Mouse (Mus musculus): ENCODE data around the gene Npas3. TPM values are rescaled to one million over a fixed set of nuclear protein-coding genes. Genes with fewer than 3 reads are reported as not detected.
A peak's percentile ranks its signal among the peaks of the same experiment; 100 is the strongest.

Gene Npas3
- polyA plus RNA-seq, 1 experiment from 2014 or later, result 7.8 TPM

DNA sequence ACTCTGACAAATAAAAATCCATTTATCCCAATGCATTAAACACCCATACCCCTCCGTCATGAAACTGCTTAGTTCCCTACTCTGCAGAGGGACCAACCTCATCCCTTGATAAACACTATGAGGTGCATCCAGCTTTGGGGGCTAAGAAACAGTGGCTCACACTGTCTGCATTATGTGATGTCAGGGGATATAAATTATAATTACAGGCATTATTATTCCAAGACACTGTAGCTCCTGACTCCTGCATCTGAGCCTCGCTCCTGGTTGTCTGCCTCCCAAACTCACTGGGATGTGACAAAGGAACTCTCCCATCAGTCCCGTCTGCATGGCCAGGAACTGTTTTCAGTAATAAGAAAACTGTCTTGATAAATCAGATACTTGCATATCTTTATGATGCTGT is 578.3 kb downstream of the Npas3 start:
- no peaks in the 10 kb centered on the region for H3K9me3 ChIP-seq
- 63% methylated on average over 3 of the region's 3 CpGs for WGBS
- H3K9ac ChIP-seq, result no peak overlapping the region
- peaks cover 24% of the 10 kb centered on the region for H3K4me1 ChIP-seq
- ATAC-seq (ENCODE audit: low FRiP score, low read depth), result no peak
- no peak overlapping the region for H3K27ac ChIP-seq
- no peak overlapping the region for H3K4me3 ChIP-seq
- no peak overlapping the region for H3K4me2 ChIP-seq (replicated peaks)
- H3K27me3 ChIP-seq, result no peaks in the 10 kb centered on the region
- H3K36me3 ChIP-seq, result no peaks in the 10 kb centered on the region

DNA sequence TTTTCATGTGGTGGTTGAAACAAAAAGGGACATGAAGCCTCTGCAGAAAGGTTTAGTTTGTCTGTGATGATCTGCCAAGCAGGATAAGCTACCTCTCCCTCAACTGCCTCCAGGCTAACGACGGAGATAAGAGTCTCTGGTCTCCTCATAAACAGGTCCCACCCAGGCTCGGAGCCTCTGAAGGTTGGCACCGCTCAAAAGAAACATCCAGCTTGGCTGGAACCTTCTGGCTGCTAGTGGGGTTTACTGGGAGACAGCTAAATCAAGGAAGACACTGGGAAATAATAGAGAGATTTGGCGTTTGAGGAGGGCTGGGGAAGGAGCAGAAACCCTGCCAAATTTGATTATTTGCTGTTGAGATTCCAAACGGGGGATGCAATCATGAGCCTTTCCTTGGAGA is 584.1 kb downstream of the Npas3 start:
- H3K4me3 ChIP-seq, result no peak overlapping the region
- 34% methylated on average over 6 of the region's 6 CpGs for WGBS
- H3K4me2 ChIP-seq (replicated peaks), result no peak overlapping the region
- no peak overlapping the region for H3K27ac ChIP-seq
- peaks cover 33% of the 10 kb centered on the region for H3K4me1 ChIP-seq
- H3K9ac ChIP-seq, result no peak overlapping the region
- no peak for ATAC-seq (ENCODE audit: low FRiP score, low read depth)
- H3K27me3 ChIP-seq, result no peaks in the 10 kb centered on the region
- H3K36me3 ChIP-seq, result no peaks in the 10 kb centered on the region
- H3K9me3 ChIP-seq, result no peaks in the 10 kb centered on the region

DNA sequence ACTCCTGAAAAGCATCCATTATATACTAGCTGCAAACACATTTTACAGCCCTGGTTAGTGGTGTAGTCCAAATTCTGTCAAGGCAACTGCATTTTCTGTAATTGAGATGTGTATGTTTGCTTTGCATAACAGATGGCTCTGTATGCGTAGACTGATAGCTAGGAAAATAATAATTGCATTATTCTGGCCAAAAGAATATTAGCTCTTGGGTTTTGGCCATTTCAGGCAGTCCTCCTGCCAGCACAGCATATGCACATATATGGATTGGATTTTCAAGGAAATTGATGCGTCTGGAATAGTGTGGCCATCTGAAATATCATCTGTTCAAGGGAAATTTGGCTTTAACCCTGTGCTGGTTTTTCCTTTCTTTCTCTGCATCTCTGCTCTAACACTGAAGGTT is 584.9 kb downstream of the Npas3 start:
- Histone ChIP-seq H3K27me3 (no peaks in the 10 kb centered on the region), H3K4me1 (peaks cover 37% of the 10 kb centered on the region), H3K36me3 (no peaks in the 10 kb centered on the region), H3K9me3 (no peaks in the 10 kb centered on the region), H3K27ac (no peak overlapping the region), H3K9ac (no peak overlapping the region), H3K4me2 (replicated peaks) (no peak overlapping the region), H3K4me3 (no peak overlapping the region)
- WGBS, result 53% methylated on average over 2 of the region's 2 CpGs
- no peak for ATAC-seq (ENCODE audit: low FRiP score, low read depth)

DNA sequence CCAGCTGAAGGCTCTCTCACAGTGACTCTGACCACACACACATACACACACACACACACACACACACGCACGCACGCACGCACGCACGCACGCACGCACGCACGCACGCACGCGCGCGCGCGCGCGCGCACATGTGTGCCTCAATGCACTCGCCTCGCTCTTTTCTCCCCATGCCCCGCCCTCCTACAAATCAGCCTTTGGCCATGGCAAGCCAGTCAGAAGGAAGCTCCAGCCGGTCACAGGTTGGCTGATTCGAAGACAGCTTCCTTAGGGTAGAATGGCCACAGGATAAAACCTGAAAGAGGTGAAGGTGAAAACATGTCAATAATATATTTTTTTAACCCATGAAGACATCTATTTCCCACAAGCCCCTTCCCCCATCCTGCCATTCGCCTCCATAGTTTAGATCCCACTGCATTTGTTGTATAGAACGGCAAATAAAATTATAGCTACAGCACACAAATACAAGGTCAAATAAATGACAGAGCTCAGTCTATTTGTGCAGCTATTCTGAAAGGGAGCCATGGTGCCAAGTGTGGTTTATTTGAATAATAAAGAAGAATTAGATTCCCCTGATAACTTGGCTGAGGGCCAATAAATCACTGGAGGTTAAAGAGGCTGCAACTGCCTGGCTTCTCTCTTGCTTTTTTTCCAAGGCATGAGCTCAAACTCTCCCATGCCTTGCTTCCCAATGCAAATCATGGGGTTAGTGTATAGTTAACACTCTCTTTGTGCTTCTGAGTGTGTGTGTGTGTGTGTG is 587.7 kb downstream of the Npas3 start:
- WGBS, result 73% methylated on average over 27 of the region's 27 CpGs
- no peak overlapping the region for H3K9ac ChIP-seq
- H3K4me1 ChIP-seq, result peaks cover 37% of the 10 kb centered on the region
- H3K4me2 ChIP-seq (replicated peaks), result no peak overlapping the region
- H3K4me3 ChIP-seq, result no peak overlapping the region
- H3K9me3 ChIP-seq, result no peaks in the 10 kb centered on the region
- H3K36me3 ChIP-seq, result no peaks in the 10 kb centered on the region
- no peaks in the 10 kb centered on the region for H3K27me3 ChIP-seq
- no peak overlapping the region for H3K27ac ChIP-seq
- ATAC-seq (ENCODE audit: low FRiP score, low read depth), result no peak

DNA sequence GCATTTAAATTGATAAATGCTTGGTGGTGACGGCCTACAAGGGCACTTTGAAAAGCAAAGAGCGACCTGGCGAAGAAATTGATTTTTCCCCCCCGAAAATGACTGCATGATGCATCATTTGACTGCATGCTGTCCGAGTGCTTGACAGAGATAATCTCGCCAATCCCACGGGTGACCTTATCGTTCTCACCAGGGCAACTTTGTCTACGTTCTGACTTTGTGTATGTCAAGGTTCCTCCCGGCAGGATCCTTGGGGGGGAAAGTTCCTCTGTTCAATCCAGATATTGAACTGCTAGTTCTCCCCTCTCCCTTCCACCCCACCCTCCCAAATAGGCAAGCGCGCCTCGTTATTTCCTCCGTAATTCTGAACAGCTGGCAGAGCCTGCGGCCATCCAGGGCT is 588.9 kb downstream of the Npas3 start:
- no peak for ATAC-seq (ENCODE audit: low FRiP score, low read depth)
- Histone ChIP-seq H3K9ac (no peak overlapping the region), H3K9me3 (no peaks in the 10 kb centered on the region), H3K4me2 (replicated peaks) (no peak overlapping the region), H3K4me1 (peaks cover 34% of the 10 kb centered on the region), H3K4me3 (no peak overlapping the region), H3K36me3 (no peaks in the 10 kb centered on the region), H3K27me3 (no peaks in the 10 kb centered on the region), H3K27ac (no peak overlapping the region)
- 61% methylated on average over 15 of the region's 15 CpGs for WGBS

DNA sequence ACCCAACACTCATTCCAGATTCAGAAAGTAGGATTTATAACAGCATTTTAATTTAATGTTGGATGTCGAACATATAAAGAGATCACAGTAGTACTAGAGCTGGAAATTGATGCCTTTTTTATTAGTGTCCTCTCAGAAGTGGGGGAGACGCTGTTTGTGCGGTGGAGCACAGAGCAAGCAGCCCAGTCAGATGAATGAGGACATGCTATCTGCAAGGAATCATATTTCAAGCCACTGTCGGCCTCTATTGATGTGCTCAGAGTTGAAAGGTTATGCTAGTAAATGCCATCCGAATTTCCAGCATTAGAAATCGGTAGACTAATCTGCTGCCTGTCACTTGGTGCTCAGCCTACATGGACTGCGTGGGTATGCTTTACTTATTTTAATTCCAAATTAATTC is 590.1 kb downstream of the Npas3 start:
- H3K9me3 ChIP-seq, result no peaks in the 10 kb centered on the region
- peaks cover 32% of the 10 kb centered on the region for H3K4me1 ChIP-seq
- WGBS, result 19% methylated on average over 7 of the region's 7 CpGs
- ATAC-seq (ENCODE audit: low FRiP score, low read depth), result no peak
- no peak overlapping the region for H3K4me3 ChIP-seq
- H3K27me3 ChIP-seq, result no peaks in the 10 kb centered on the region
- no peak overlapping the region for H3K27ac ChIP-seq
- H3K36me3 ChIP-seq, result no peaks in the 10 kb centered on the region
- no peak overlapping the region for H3K9ac ChIP-seq
- no peak overlapping the region for H3K4me2 ChIP-seq (replicated peaks)

DNA sequence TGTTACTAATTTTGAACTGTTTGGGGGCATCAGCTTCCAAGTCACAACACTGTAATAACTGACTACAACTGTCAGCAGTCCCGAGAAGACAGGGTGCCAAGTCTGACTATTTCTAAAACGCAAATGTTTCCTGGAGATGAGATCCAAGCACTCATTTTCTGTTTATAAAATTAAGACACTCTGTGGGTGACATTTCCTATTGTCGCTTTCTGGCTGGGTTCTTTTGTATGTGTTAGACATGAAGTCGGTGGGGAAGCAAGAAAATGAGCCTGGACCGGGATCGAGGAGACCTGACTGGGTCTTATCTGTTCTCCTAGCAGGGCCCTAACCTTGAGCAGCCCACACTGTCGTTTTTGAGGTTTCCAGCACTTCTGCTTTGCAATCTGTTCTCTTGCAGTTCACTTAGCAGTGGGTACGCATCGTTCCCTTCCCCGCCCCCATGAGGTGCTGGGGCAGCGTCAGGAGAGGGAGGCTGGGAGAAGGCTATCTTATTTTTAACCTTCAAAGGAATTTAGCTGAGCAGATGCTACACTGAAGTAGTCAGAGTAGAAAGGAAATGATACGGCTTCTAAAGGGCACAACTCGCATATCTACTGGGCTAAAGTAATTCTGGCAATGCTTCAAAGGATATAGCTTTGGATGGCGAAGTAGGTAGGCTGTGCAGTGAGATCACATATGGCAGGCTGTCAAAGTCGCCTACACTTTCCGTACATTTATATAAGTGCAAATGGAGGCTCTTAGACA is 593.6 kb downstream of the Npas3 start:
- H3K27me3 ChIP-seq, result no peaks in the 10 kb centered on the region
- H3K9me3 ChIP-seq, result no peaks in the 10 kb centered on the region
- no peak for ATAC-seq (ENCODE audit: low FRiP score, low read depth)
- H3K27ac ChIP-seq, result no peak overlapping the region
- no peak overlapping the region for H3K4me2 ChIP-seq (replicated peaks)
- H3K4me3 ChIP-seq, result no peak overlapping the region
- peaks cover 57% of the 10 kb centered on the region for H3K4me1 ChIP-seq
- H3K36me3 ChIP-seq, result no peaks in the 10 kb centered on the region
- WGBS, result 65% methylated on average over 16 of the region's 16 CpGs
- H3K9ac ChIP-seq, result no peak overlapping the region

DNA sequence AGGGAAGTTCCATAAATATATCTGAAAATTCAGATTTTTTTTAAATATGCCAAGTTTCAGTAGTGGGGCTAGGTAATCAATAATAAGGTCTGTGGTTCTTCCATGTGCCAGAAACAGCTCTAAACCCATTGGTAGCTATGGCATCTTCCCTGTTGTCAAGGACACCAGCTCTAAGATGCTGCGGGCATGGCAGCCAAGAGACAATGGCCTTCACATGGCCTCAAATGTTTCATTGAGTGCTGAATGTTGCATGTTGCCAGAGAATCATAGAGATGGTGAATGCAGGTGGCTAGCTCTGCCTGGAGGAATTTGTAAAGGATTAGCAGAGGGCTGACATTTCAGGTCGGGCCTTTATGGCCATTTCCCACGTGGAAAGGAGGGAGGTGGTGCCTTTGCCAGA is 595.1 kb downstream of the Npas3 start:
- peaks cover 64% of the 10 kb centered on the region for H3K4me1 ChIP-seq
- 34% methylated on average over 3 of the region's 3 CpGs for WGBS
- peak overlapping the region; percentile 39; the same call in 1 of the 2 replicates for H3K27ac ChIP-seq
- no peaks in the 10 kb centered on the region for H3K36me3 ChIP-seq
- no peak overlapping the region for H3K4me3 ChIP-seq
- 0 out of 2 replicates have a peak, but pooled peaks have one; percentile 14 for ATAC-seq (ENCODE audit: low FRiP score, low read depth)
- H3K9ac ChIP-seq, result no peak overlapping the region
- H3K27me3 ChIP-seq, result no peaks in the 10 kb centered on the region
- H3K9me3 ChIP-seq, result no peaks in the 10 kb centered on the region
- no peak overlapping the region for H3K4me2 ChIP-seq (replicated peaks)

DNA sequence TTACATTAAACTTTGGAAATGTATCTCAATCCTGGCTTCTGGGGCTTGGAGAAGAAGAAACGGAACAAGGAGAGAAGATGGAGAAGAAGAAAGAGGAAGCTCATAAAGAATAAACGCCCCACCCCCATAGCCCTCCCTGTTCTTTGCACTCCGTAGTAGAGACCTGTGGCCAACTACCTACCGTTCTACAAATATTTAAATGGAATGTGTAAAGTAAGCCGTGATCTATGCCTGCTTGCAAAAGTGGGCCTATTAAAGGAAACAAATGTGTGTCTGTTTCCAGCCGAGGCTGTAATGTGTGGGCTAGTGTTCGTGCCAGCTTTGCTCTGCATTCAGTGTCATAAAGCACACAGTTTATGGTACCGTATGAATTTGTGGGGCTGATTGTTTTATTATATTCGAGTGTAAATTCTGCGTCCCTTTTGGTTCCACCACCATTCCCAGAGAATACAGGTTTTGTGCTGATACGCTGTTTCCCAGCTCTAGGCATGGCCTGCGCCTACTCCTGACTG is 597.7 kb downstream of the Npas3 start:
- WGBS, result 30% methylated on average over 12 of the region's 12 CpGs
- Histone ChIP-seq H3K4me2 (replicated peaks) (peak overlapping the region; percentile 31), H3K9ac (no peak overlapping the region), H3K4me1 (peaks cover 64% of the 10 kb centered on the region), H3K27me3 (no peaks in the 10 kb centered on the region), H3K9me3 (no peaks in the 10 kb centered on the region), H3K4me3 (no peak overlapping the region), H3K27ac (peak overlapping the region; percentile 63; the same call in 1 of the 2 replicates), H3K36me3 (no peaks in the 10 kb centered on the region)
- peak; percentile 68 for ATAC-seq (ENCODE audit: low FRiP score, low read depth)

DNA sequence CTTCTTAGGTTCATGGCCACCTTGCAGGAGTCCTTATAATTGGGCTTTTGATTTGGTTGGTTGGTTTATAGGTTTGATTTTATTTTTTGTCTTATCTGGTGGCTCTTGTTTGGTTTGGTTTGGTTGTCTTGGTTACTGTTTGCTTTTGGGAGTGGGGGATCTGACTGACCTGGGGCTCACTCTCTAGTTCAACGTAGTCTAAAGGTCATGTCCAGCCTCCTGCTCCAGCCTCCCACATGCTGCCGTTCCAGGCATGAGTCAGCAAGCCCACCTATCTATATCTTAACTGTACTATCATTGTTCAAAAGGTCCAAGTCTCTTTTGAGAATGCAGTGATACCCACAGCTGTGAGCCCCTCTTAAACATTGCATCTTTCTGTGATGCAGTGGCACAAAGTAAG is 600.8 kb downstream of the Npas3 start:
- no peak overlapping the region for H3K4me3 ChIP-seq
- WGBS, result 87% methylated on average over 2 of the region's 2 CpGs

DNA sequence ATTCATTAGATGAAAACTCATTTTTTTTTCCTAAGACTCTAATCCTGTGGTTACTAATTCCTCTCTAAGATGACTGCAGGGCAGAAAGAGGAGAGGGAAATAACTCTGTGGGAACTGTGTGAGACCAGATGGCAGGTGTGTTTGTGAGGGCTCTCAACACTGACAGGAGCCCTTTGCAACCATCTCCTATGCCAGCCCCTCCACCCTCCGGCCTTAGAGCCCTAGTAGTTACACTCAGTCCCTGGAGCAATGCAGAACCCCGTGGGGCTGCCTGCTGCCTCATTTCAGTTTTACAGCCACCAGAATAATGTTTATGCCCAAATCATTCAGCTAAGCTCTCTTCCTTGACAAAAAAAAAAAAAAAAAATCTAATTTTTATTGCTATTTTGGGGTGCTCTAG is 604.0 kb downstream of the Npas3 start:
- H3K36me3 ChIP-seq, result no peaks in the 10 kb centered on the region
- no peaks in the 10 kb centered on the region for H3K9me3 ChIP-seq
- no peaks in the 10 kb centered on the region for H3K27me3 ChIP-seq
- no peak overlapping the region for H3K4me2 ChIP-seq (replicated peaks)
- WGBS, result 56% methylated on average over 2 of the region's 2 CpGs
- ATAC-seq (ENCODE audit: low FRiP score, low read depth), result no peak
- no peak overlapping the region for H3K27ac ChIP-seq
- no peak overlapping the region for H3K9ac ChIP-seq
- peaks cover 11% of the 10 kb centered on the region for H3K4me1 ChIP-seq
- H3K4me3 ChIP-seq, result no peak overlapping the region

More for the DNA sequence above, 600.8 kb downstream of the Npas3 start:
- Histone ChIP-seq H3K36me3 (no peaks in the 10 kb centered on the region), H3K9me3 (no peaks in the 10 kb centered on the region), H3K4me2 (replicated peaks) (no peak overlapping the region), H3K27me3 (no peaks in the 10 kb centered on the region), H3K9ac (no peak overlapping the region), H3K27ac (no peak overlapping the region), H3K4me1 (peaks cover 42% of the 10 kb centered on the region)
- no peak for ATAC-seq (ENCODE audit: low FRiP score, low read depth)

DNA sequence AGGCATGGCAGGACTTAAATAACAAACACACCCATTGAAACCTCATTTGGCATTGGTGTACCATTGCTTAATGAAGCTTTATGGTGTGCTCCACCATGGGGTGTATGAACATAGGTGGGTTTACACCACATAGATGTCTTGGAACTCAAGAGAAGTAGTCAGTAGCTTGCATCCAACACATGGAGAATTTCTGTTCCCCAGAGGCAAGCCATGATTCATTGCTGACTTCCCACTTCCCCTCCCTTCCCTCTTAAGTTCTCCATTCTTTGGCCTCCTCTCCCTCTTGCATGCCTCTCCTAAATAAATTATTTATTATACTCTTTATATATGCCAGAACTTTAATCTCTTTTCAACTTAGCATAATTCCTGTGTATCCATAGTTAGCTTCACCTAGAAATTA is 611.7 kb downstream of the Npas3 start:
- Histone ChIP-seq H3K9ac (no peak overlapping the region), H3K27me3 (0 out of 2 replicates have a peak, but pooled peaks cover 3% of the 10 kb centered on the region), H3K27ac (no peak overlapping the region), H3K36me3 (no peaks in the 10 kb centered on the region), H3K4me1 (peaks cover 19% of the 10 kb centered on the region), H3K9me3 (no peaks in the 10 kb centered on the region), H3K4me2 (replicated peaks) (no peak overlapping the region), H3K4me3 (no peak overlapping the region)
- ATAC-seq (ENCODE audit: low FRiP score, low read depth), result no peak

Measured in limb, embryonic 13.5 days (tissue).